Mouse (Mus musculus) bone marrow, adult 2 months (tissue): ENCODE data around the gene Col8a2.

Experiments used
- CTCF ChIP-seq: fragments of 200-500 bp; IDR thresholded peaks from 2 replicates; pipeline ENCODE4 v1.5.1; 2011; ENCODE audit warnings: low read length, control low read depth; ENCODE audit not compliant: control insufficient read depth, insufficient read depth
- POLR2A ChIP-seq: fragments of 200-500 bp; IDR thresholded peaks from 2 replicates; pipeline ENCODE4 v1.6.1; 2011; ENCODE audit warnings: low read depth, mild to moderate bottlenecking, control low read depth, low read length, borderline replicate concordance; ENCODE audit not compliant: control insufficient read depth

DNA sequence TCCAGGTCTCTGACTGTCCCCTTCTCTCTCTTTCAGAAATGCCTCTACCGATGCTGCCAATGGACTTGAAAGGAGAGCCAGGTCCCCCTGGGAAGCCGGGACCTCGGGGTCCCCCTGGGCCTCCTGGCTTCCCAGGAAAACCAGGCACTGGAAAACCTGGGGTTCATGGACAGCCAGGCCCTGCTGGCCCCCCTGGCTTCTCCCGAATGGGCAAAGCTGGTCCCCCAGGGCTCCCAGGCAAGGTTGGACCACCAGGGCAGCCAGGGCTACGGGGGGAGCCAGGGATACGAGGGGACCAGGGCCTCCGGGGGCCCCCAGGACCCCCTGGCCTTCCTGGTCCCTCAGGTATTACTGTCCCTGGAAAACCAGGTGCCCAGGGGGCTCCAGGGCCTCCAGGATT lies 23.8 kb downstream of the Col8a2 start:
- TF ChIP-seq CTCF, result no peak
- TF ChIP-seq POLR2A, result no peak
